Mouse (Mus musculus): Measurements from ENCODE around the gene Gm17490. TPM values are rescaled to one million over a fixed set of nuclear protein-coding genes. Genes with fewer than 3 reads are reported as not detected.
A peak's percentile ranks its signal among the peaks of the same experiment; 100 is the strongest.

The Gm17490 gene
- polyA plus RNA-seq, 1 experiment, result not detected

GRCm38 (mm10) chr2:11601795-11602194, 24.3 kb downstream of the Gm17490 start:
- no peaks in the 10 kb centered on the region for H3K27me3 ChIP-seq (ENCODE audit: control insufficient read depth, insufficient read depth, low read length)
- H3K4me1 ChIP-seq (ENCODE audit: control insufficient read depth, insufficient read depth, low read length), result 0 out of 2 replicates have a peak, but pooled peaks cover 3% of the 10 kb centered on the region
- no peak for TF ChIP-seq CTCF (IDR thresholded peaks at IDR 0.05; ENCODE audit: borderline replicate concordance, insufficient read depth, low read depth, low read length)
- no peak for TF ChIP-seq POLR2A (IDR thresholded peaks at IDR 0.05; ENCODE audit: borderline replicate concordance, insufficient read depth, low read length)
- no peak for DNase-seq
- WGBS, result 76% methylated on average over 6 of the region's 6 CpGs
- H3K4me3 ChIP-seq (replicated peaks; ENCODE audit: insufficient read depth, low read depth, low read length), result peak overlapping the region; percentile 95
- no peak overlapping the region for H3K27ac ChIP-seq (ENCODE audit: insufficient read depth, low read length)

GRCm38 (mm10) chr2:11597906-11598305, 28.2 kb downstream of the Gm17490 start:
- no peak for TF ChIP-seq POLR2A (IDR thresholded peaks at IDR 0.05; ENCODE audit: borderline replicate concordance, insufficient read depth, low read length)
- TF ChIP-seq CTCF (IDR thresholded peaks at IDR 0.05; ENCODE audit: borderline replicate concordance, insufficient read depth, low read depth, low read length), result no peak
- Histone ChIP-seq H3K27me3 (ENCODE audit: control insufficient read depth, insufficient read depth, low read length) (no peaks in the 10 kb centered on the region), H3K4me1 (ENCODE audit: control insufficient read depth, insufficient read depth, low read length) (0 out of 2 replicates have a peak, but pooled peaks cover 3% of the 10 kb centered on the region), H3K4me3 (replicated peaks; ENCODE audit: insufficient read depth, low read depth, low read length) (no peak overlapping the region), H3K27ac (ENCODE audit: insufficient read depth, low read length) (no peak overlapping the region)
- no peak for DNase-seq
- 95% methylated on average over 7 of the region's 7 CpGs for WGBS

- Histone ChIP-seq H3K4me3 (replicated peaks; ENCODE audit: insufficient read depth, low read depth, low read length) (no peak overlapping the region), H3K4me1 (ENCODE audit: control insufficient read depth, insufficient read depth, low read length) (0 out of 2 replicates have a peak, but pooled peaks cover 3% of the 10 kb centered on the region), H3K27me3 (ENCODE audit: control insufficient read depth, insufficient read depth, low read length) (no peaks in the 10 kb centered on the region), H3K27ac (ENCODE audit: insufficient read depth, low read length) (no peak overlapping the region)
- TF ChIP-seq POLR2A (IDR thresholded peaks at IDR 0.05; ENCODE audit: borderline replicate concordance, insufficient read depth, low read length) (no peak), CTCF (IDR thresholded peaks at IDR 0.05; ENCODE audit: borderline replicate concordance, insufficient read depth, low read depth, low read length) (no peak)
- WGBS, result 53% methylated on average over 2 of the region's 2 CpGs
- no peak for DNase-seq
Measured at GRCm38 (mm10) chr2:11596690-11597089, 29.4 kb downstream of the Gm17490 start.

- Histone ChIP-seq H3K27me3 (ENCODE audit: control insufficient read depth, insufficient read depth, low read length) (no peaks in the 10 kb centered on the region), H3K4me1 (ENCODE audit: control insufficient read depth, insufficient read depth, low read length) (no peaks in the 10 kb centered on the region), H3K27ac (ENCODE audit: insufficient read depth, low read length) (no peak overlapping the region), H3K4me3 (replicated peaks; ENCODE audit: insufficient read depth, low read depth, low read length) (no peak overlapping the region)
- 93% methylated on average over 4 of the region's 4 CpGs for WGBS
- no peak for DNase-seq
- TF ChIP-seq POLR2A (IDR thresholded peaks at IDR 0.05; ENCODE audit: borderline replicate concordance, insufficient read depth, low read length) (no peak), CTCF (IDR thresholded peaks at IDR 0.05; ENCODE audit: borderline replicate concordance, insufficient read depth, low read depth, low read length) (no peak)
Measured at GRCm38 (mm10) chr2:11587996-11588395, 38.1 kb downstream of the Gm17490 start.

GRCm38 (mm10) chr2:11579399-11579798, 46.7 kb downstream of the Gm17490 start:
- DNase-seq, result no peak
- H3K27me3 ChIP-seq (ENCODE audit: control insufficient read depth, insufficient read depth, low read length), result no peaks in the 10 kb centered on the region
- H3K27ac ChIP-seq (ENCODE audit: insufficient read depth, low read length), result no peak overlapping the region
- no peak for TF ChIP-seq POLR2A (IDR thresholded peaks at IDR 0.05; ENCODE audit: borderline replicate concordance, insufficient read depth, low read length)
- no peak for TF ChIP-seq CTCF (IDR thresholded peaks at IDR 0.05; ENCODE audit: borderline replicate concordance, insufficient read depth, low read depth, low read length)
- no peaks in the 10 kb centered on the region for H3K4me1 ChIP-seq (ENCODE audit: control insufficient read depth, insufficient read depth, low read length)
- no peak overlapping the region for H3K4me3 ChIP-seq (replicated peaks; ENCODE audit: insufficient read depth, low read depth, low read length)
- WGBS, result 91% methylated on average over 4 of the region's 4 CpGs

GRCm38 (mm10) chr2:11578187-11578586, 47.9 kb downstream of the Gm17490 start:
- no peak overlapping the region for H3K4me3 ChIP-seq (replicated peaks; ENCODE audit: insufficient read depth, low read depth, low read length)
- TF ChIP-seq CTCF (IDR thresholded peaks at IDR 0.05; ENCODE audit: borderline replicate concordance, insufficient read depth, low read depth, low read length) (no peak), POLR2A (IDR thresholded peaks at IDR 0.05; ENCODE audit: borderline replicate concordance, insufficient read depth, low read length) (no peak)
- H3K4me1 ChIP-seq (ENCODE audit: control insufficient read depth, insufficient read depth, low read length), result no peaks in the 10 kb centered on the region
- H3K27me3 ChIP-seq (ENCODE audit: control insufficient read depth, insufficient read depth, low read length), result no peaks in the 10 kb centered on the region
- no peak overlapping the region for H3K27ac ChIP-seq (ENCODE audit: insufficient read depth, low read length)
- WGBS, result 92% methylated on average over 6 of the region's 6 CpGs
- DNase-seq, result no peak

Other genes with a start within 250 kb of the Gm17490 start
- gene Pfkfb3, start 72.2 kb downstream of the Gm17490 start, polyA plus RNA-seq (2012; rRNA removed), result 33.8 and 38.2 TPM in 2 replicates
- gene Rbm17, start 22.1 kb downstream of the Gm17490 start, polyA plus RNA-seq (2012; rRNA removed), result 136 and 137 TPM in 2 replicates
- 0.22 and 0.28 TPM in 2 replicates for gene Il2ra, start 16.5 kb upstream of the Gm17490 start, polyA plus RNA-seq (2012; rRNA removed)
- 11.1 and 16.5 TPM in 2 replicates for gene Il15ra, start 79.0 kb upstream of the Gm17490 start, polyA plus RNA-seq (2012; rRNA removed)
- gene Fbh1, start 151.3 kb upstream of the Gm17490 start, polyA plus RNA-seq (2012; rRNA removed), result 66.8 and 71.9 TPM in 2 replicates
- gene Ankrd16, start 151.6 kb upstream of the Gm17490 start, polyA plus RNA-seq (2012; rRNA removed), result 92.5 and 95.3 TPM in 2 replicates

Data from cerebellum, adult 2 months (tissue).